Comparison of ENCODE assay signal across 16 mouse cellular contexts in the genomic region with DNA sequence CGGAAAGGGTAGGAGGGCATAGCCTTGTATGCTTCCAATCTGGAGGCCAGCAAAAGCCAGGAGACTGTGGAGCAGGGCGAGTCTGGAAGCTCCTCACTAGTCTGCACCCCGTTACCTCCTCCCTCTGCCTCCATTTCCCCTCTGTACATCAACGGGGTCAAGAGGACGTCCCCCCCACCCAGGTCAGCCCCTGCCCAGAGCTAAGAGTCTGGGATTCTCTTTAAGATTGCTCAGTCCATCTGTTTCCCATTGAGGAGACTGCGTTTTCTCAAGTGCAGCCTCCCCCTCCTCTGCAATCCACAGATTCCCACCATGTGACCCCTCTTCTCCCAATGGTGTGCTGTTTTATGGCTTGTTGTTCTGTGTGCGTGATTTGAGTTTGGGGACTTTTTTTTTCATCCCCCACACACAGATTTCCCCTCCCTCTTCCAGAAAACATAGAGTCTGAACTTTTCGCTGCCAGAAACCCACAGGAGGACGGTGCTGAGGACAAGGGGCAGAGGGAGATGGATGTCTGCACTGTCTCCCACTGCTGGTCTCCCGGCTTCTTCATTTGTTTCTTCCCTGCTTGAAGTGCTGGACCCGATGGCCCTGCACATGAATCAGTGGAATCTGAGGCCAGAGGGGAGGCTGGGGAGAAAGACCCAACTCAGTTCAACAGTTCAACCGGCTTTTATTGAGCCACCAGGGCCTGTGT.
DNase-seq lines count a peak whose midpoint lies in the region; ATAC-seq and TF ChIP-seq lines count a peak whose summit lies in the region.
"Had no signal": no experiment of that assay in that cellular context is flagged by ENCODE, and none has a peak within 500 bp of the region (broad histone marks: within the 10 kb centered on the region; RNA-seq: fewer than 3 reads in every experiment).

No protein-coding gene starts in this region.

- TF ChIP-seq EP300 in stomach, postnatal 0 days (optimal IDR thresholded peaks at IDR 0.05): no peak

- peak; percentile 37 for DNase-seq in forebrain, embryonic 11.5 days (ENCODE audit: low spot score)
- DNase-seq in stomach, postnatal 0 days (ENCODE audit: low spot score): no peak
- DNase-seq in limb, embryonic 14.5 days (ENCODE audit: low spot score): peak; percentile 73
- no peak for DNase-seq in thymus, postnatal 4 days
- DNase-seq: cerebellum, postnatal 14 days; gastrocnemius, postnatal 36 days; kidney, adult 9 months; lung, postnatal 14 days; right cerebral cortex, adult 18-20 months had no signal

- H3K27me3 ChIP-seq in forebrain, embryonic 11.5 days (ENCODE audit: control insufficient read depth, insufficient read depth, low read length): no peaks in the 10 kb centered on the region
- H3K27me3 ChIP-seq in forebrain, embryonic 12.5 days: no peaks in the 10 kb centered on the region
- H3K27me3 ChIP-seq in stomach, embryonic 14.5 days (ENCODE audit: control insufficient read depth, insufficient read depth, low read length): no peaks in the 10 kb centered on the region
- H3K27me3 ChIP-seq in stomach, postnatal 0 days (ENCODE audit: control insufficient read depth, insufficient read depth, low read length): no peaks in the 10 kb centered on the region
- no peaks in the 10 kb centered on the region for H3K27me3 ChIP-seq in limb, embryonic 14.5 days (ENCODE audit: control insufficient read depth, insufficient read depth, low read length)
- H3K27me3 ChIP-seq: midbrain, embryonic 12.5 days had no signal

- no peak overlapping the region for H3K4me2 ChIP-seq in forebrain, embryonic 11.5 days (ENCODE audit: low read depth, low read length, severe bottlenecking)
- no peak overlapping the region for H3K4me2 ChIP-seq in forebrain, embryonic 12.5 days
- H3K4me2 ChIP-seq in stomach, embryonic 14.5 days (replicated peaks; ENCODE audit: low read depth, low read length): no peak overlapping the region
- no peak overlapping the region for H3K4me2 ChIP-seq in stomach, postnatal 0 days (replicated peaks; ENCODE audit: low read depth)
- H3K4me2 ChIP-seq in limb, embryonic 14.5 days (replicated peaks; ENCODE audit: low read depth, low read length, severe bottlenecking): peak overlapping the region; percentile 26; the same call in 1 of the 2 replicates
- H3K4me2 ChIP-seq: liver, embryonic 11.5 days; midbrain, embryonic 12.5 days had no signal

- no peaks in the 10 kb centered on the region for H3K9me3 ChIP-seq in forebrain, embryonic 11.5 days (ENCODE audit: control insufficient read depth, low read length)
- no peaks in the 10 kb centered on the region for H3K9me3 ChIP-seq in forebrain, embryonic 12.5 days
- no peaks in the 10 kb centered on the region for H3K9me3 ChIP-seq in stomach, embryonic 14.5 days (ENCODE audit: control insufficient read depth, low read depth, low read length)
- H3K9me3 ChIP-seq in stomach, postnatal 0 days (ENCODE audit: control insufficient read depth, low read length): no peaks in the 10 kb centered on the region
- H3K9me3 ChIP-seq in limb, embryonic 14.5 days (ENCODE audit: control insufficient read depth, low read length): no peaks in the 10 kb centered on the region
- H3K9me3 ChIP-seq: midbrain, embryonic 12.5 days had no signal

- no peak for TF ChIP-seq POLR2A in limb, embryonic 14.5 days (IDR thresholded peaks at IDR 0.05; ENCODE audit: borderline replicate concordance, extremely low read depth, insufficient read depth, insufficient read length)

- H3K9ac ChIP-seq in forebrain, embryonic 11.5 days (ENCODE audit: low read length): no peak overlapping the region
- H3K9ac ChIP-seq in forebrain, embryonic 12.5 days: no peak overlapping the region
- no peak overlapping the region for H3K9ac ChIP-seq in stomach, embryonic 14.5 days (replicated peaks; ENCODE audit: low read depth, low read length)
- no peak overlapping the region for H3K9ac ChIP-seq in stomach, postnatal 0 days (ENCODE audit: low read length)
- no peak overlapping the region for H3K9ac ChIP-seq in limb, embryonic 14.5 days (ENCODE audit: low read depth, low read length, severe bottlenecking)
- H3K9ac ChIP-seq: midbrain, embryonic 12.5 days had no signal

- no peak for ATAC-seq in forebrain, embryonic 11.5 days (replicated peaks; ENCODE audit: low FRiP score)
- ATAC-seq in forebrain, embryonic 12.5 days (ENCODE audit: low FRiP score): no peak
- ATAC-seq in stomach, embryonic 14.5 days (ENCODE audit: insufficient number of reproducible peaks, insufficient read depth, low FRiP score, low read depth): peak; percentile 64; the same call in 1 of the 2 replicates
- no peak for ATAC-seq in stomach, postnatal 0 days (ENCODE audit: low FRiP score, low TSS enrichment)
- peak; percentile 88 for ATAC-seq in limb, embryonic 14.5 days (ENCODE audit: low FRiP score, low read depth)
- ATAC-seq in inflammation-experienced regulatory T-cells, adult 6 months: no peak
- no peak for ATAC-seq in cerebellum, adult (ENCODE audit: insufficient number of reproducible peaks, low FRiP score, low TSS enrichment)

- TF ChIP-seq CTCF in stomach, postnatal 0 days (IDR thresholded peaks at IDR 0.05; ENCODE audit: low read depth): no peak

- no peak overlapping the region for H3K4me3 ChIP-seq in forebrain, embryonic 11.5 days (ENCODE audit: low read depth, low read length)
- H3K4me3 ChIP-seq in forebrain, embryonic 12.5 days (replicated peaks): no peak overlapping the region
- H3K4me3 ChIP-seq in stomach, embryonic 14.5 days (ENCODE audit: low read depth, low read length): no peak overlapping the region
- no peak overlapping the region for H3K4me3 ChIP-seq in stomach, postnatal 0 days (ENCODE audit: low read depth, low read length)
- H3K4me3 ChIP-seq in limb, embryonic 14.5 days (replicated peaks; ENCODE audit: low read length): no peak overlapping the region
- H3K4me3 ChIP-seq: layer of hippocampus, adult 2 months; midbrain, embryonic 12.5 days had no signal

- WGBS in forebrain, embryonic 11.5 days: 53% methylated on average over 12 of the region's 12 CpGs
- 60% methylated on average over 12 of the region's 12 CpGs for WGBS in forebrain, embryonic 12.5 days
- WGBS in stomach, embryonic 14.5 days: 50% methylated on average over 12 of the region's 12 CpGs
- 60% methylated on average over 11 of the region's 12 CpGs for WGBS in stomach, postnatal 0 days
- 23% methylated on average over 10 of the region's 12 CpGs for WGBS in limb, embryonic 14.5 days

- H3K36me3 ChIP-seq in forebrain, embryonic 11.5 days (ENCODE audit: control insufficient read depth, insufficient read depth, low read length): no peaks in the 10 kb centered on the region
- no peaks in the 10 kb centered on the region for H3K36me3 ChIP-seq in forebrain, embryonic 12.5 days (replicated peaks)
- no peaks in the 10 kb centered on the region for H3K36me3 ChIP-seq in stomach, embryonic 14.5 days (ENCODE audit: control insufficient read depth, insufficient read depth, low read length)
- no peaks in the 10 kb centered on the region for H3K36me3 ChIP-seq in stomach, postnatal 0 days (ENCODE audit: control insufficient read depth, insufficient read depth, low read length)
- no peaks in the 10 kb centered on the region for H3K36me3 ChIP-seq in limb, embryonic 14.5 days (ENCODE audit: control insufficient read depth, insufficient read depth, low read length)
- H3K36me3 ChIP-seq: midbrain, embryonic 12.5 days had no signal

- H3K27ac ChIP-seq in forebrain, embryonic 11.5 days (ENCODE audit: low read depth, low read length): no peak overlapping the region
- no peak overlapping the region for H3K27ac ChIP-seq in forebrain, embryonic 12.5 days
- no peak overlapping the region for H3K27ac ChIP-seq in stomach, embryonic 14.5 days (ENCODE audit: low read length)
- no peak overlapping the region for H3K27ac ChIP-seq in stomach, postnatal 0 days (replicated peaks)
- peak overlapping the region; percentile 52 for H3K27ac ChIP-seq in limb, embryonic 14.5 days (replicated peaks; ENCODE audit: low read depth, low read length)
- H3K27ac ChIP-seq: layer of hippocampus, adult 2 months; midbrain, embryonic 12.5 days had no signal

- H3K4me1 ChIP-seq in forebrain, embryonic 11.5 days (replicated peaks; ENCODE audit: control insufficient read depth, insufficient read depth, low read length): no peaks in the 10 kb centered on the region
- peaks cover 7% of the 10 kb centered on the region for H3K4me1 ChIP-seq in forebrain, embryonic 12.5 days
- H3K4me1 ChIP-seq in stomach, embryonic 14.5 days (ENCODE audit: control insufficient read depth, insufficient read depth, low read length): no peaks in the 10 kb centered on the region
- no peaks in the 10 kb centered on the region for H3K4me1 ChIP-seq in stomach, postnatal 0 days (replicated peaks; ENCODE audit: control insufficient read depth, insufficient read depth)
- H3K4me1 ChIP-seq in limb, embryonic 14.5 days (ENCODE audit: control insufficient read depth, insufficient read depth, low read length): peaks cover 26% of the 10 kb centered on the region
- H3K4me1 ChIP-seq: midbrain, embryonic 12.5 days had no signal

Comparison
In these comparisons a context has a peak if more than half of its experiments do, and no peak if none do; other contexts are left out.
1. ATAC-seq: peak in stomach, embryonic 14.5 days (single experiment) and limb, embryonic 14.5 days (single experiment); none in forebrain, embryonic 11.5 days (single experiment), forebrain, embryonic 12.5 days (single experiment), stomach, postnatal 0 days (single experiment), inflammation-experienced regulatory T-cells, adult 6 months (single experiment) and cerebellum, adult (single experiment).
2. DNase-seq: peak in forebrain, embryonic 11.5 days (single experiment) and limb, embryonic 14.5 days (single experiment); none in stomach, postnatal 0 days (single experiment) and thymus, postnatal 4 days (single experiment).